Mouse (Mus musculus): ENCODE measurements around the gene Gnai3. TPM values are rescaled to one million over a fixed set of nuclear protein-coding genes. Genes with fewer than 3 reads are reported as not detected.
A peak's percentile ranks its signal among the peaks of the same experiment; 100 is the strongest.

Gnai3 gene
- total RNA-seq, 2 experiments from 2014 or later = 41.6 to 41.8 TPM

GRCm38 (mm10) chr3:108111320-108111719 is 34.6 kb downstream of the Gnai3 start:
- DNase-seq = no peak

- DNase-seq = no peak
Measured at GRCm38 (mm10) chr3:108105281-108105680, 40.7 kb downstream of the Gnai3 start.

GRCm38 (mm10) chr3:108102075-108102474 is 43.9 kb downstream of the Gnai3 start:
- DNase-seq = no peak

GRCm38 (mm10) chr3:108101594-108101993 is 44.4 kb downstream of the Gnai3 start:
- no peak for DNase-seq

- DNase-seq = no peak
Measured at GRCm38 (mm10) chr3:108098316-108098715, 47.6 kb downstream of the Gnai3 start.

- no peak for DNase-seq
Measured at GRCm38 (mm10) chr3:108097656-108098055, 48.3 kb downstream of the Gnai3 start.

GRCm38 (mm10) chr3:108096726-108097125 is 49.2 kb downstream of the Gnai3 start:
- DNase-seq = no peak

- DNase-seq = no peak
Measured at GRCm38 (mm10) chr3:108096226-108096625, 49.7 kb downstream of the Gnai3 start.

GRCm38 (mm10) chr3:108094976-108095760 is 50.8 kb downstream of the Gnai3 start:
- no peak for DNase-seq

GRCm38 (mm10) chr3:108094146-108094545 is 51.8 kb downstream of the Gnai3 start:
- DNase-seq = no peak

- no peak for DNase-seq
Measured at GRCm38 (mm10) chr3:108093306-108093705, 52.6 kb downstream of the Gnai3 start.

GRCm38 (mm10) chr3:108092536-108093115 is 53.3 kb downstream of the Gnai3 start, which contains the start of gene Gnat2:
TSS of gene Gnat2 (plus strand) at chr3:108092789.
- DNase-seq = no peak

GRCm38 (mm10) chr3:108092030-108092429 is 53.9 kb downstream of the Gnai3 start:
- no peak for DNase-seq

- no peak for DNase-seq
Measured at GRCm38 (mm10) chr3:108090561-108090960, 55.4 kb downstream of the Gnai3 start.

GRCm38 (mm10) chr3:108089916-108090315 is 56.0 kb downstream of the Gnai3 start:
- no peak for DNase-seq

GRCm38 (mm10) chr3:108088842-108089380 is 57.0 kb downstream of the Gnai3 start:
- DNase-seq = no peak

- no peak for DNase-seq
Measured at GRCm38 (mm10) chr3:108087329-108087728, 58.6 kb downstream of the Gnai3 start.

GRCm38 (mm10) chr3:108086470-108086979 is 59.4 kb downstream of the Gnai3 start, which contains the start of gene Ampd2:
TSS of gene Ampd2 (minus strand) at chr3:108086651.
- peak; percentile 91 for DNase-seq

- peak; percentile 84 for DNase-seq
Measured at GRCm38 (mm10) chr3:108085721-108086469, 60.1 kb downstream of the Gnai3 start.

GRCm38 (mm10) chr3:108085281-108085720 is 60.6 kb downstream of the Gnai3 start:
- DNase-seq = peak; percentile 95

GRCm38 (mm10) chr3:108084767-108085270 is 61.1 kb downstream of the Gnai3 start:
- no peak for DNase-seq

GRCm38 (mm10) chr3:108083904-108084407 is 62.0 kb downstream of the Gnai3 start:
- DNase-seq = no peak
